Comparison of ENCODE assay signal across 8 mouse cellular contexts in genomic region chr5:134704157-134704556, GRCm38 (mm10). TPM values are rescaled to one million over a fixed set of nuclear protein-coding genes. Genes with fewer than 3 reads are reported as not detected.
DNase-seq lines count a peak whose midpoint lies in the region; ATAC-seq and TF ChIP-seq lines count a peak whose summit lies in the region.
"Had no signal": no experiment of that assay in that cellular context is flagged by ENCODE, and none has a peak within 500 bp of the region (broad histone marks: within the 10 kb centered on the region; RNA-seq: fewer than 3 reads in every experiment).

No protein-coding gene starts in this region.

- intact Hi-C loops in gastrocnemius, adult 2 months (cut with DNase I): loop anchor here (1.0 to 2.0 kb wide), 4 partner anchors 35 to 210 kb away; no protein-coding TSS in a partner anchor
- intact Hi-C loops in left cerebral cortex, postnatal 25 days (cut with DNase I): loop anchor here (2.0 to 10.0 kb wide), 4 partner anchors 29 to 329 kb away; no protein-coding TSS in a partner anchor

- H3K9me3 ChIP-seq in intestine, embryonic 15.5 days: no peaks in the 10 kb centered on the region
- no peaks in the 10 kb centered on the region for H3K9me3 ChIP-seq in midbrain, embryonic 11.5 days (ENCODE audit: control insufficient read depth, low read length)

- no peak overlapping the region for H3K27ac ChIP-seq in gastrocnemius, adult 2 months
- no peak overlapping the region for H3K27ac ChIP-seq in intestine, embryonic 15.5 days
- no peak overlapping the region for H3K27ac ChIP-seq in midbrain, embryonic 11.5 days (ENCODE audit: low read depth, low read length)

- H3K27me3 ChIP-seq in intestine, embryonic 15.5 days (replicated peaks): no peaks in the 10 kb centered on the region
- H3K27me3 ChIP-seq in midbrain, embryonic 11.5 days (ENCODE audit: control insufficient read depth, insufficient read depth, low read length): no peaks in the 10 kb centered on the region

- no peaks in the 10 kb centered on the region for H3K36me3 ChIP-seq in intestine, embryonic 15.5 days
- H3K36me3 ChIP-seq in midbrain, embryonic 11.5 days (ENCODE audit: control insufficient read depth, insufficient read depth, low read length): no peaks in the 10 kb centered on the region

- peak; percentile 95 for TF ChIP-seq CTCF in gastrocnemius, adult 2 months (IDR thresholded peaks at IDR 0.05)

- H3K9ac ChIP-seq in intestine, embryonic 15.5 days: no peak overlapping the region
- H3K9ac ChIP-seq in midbrain, embryonic 11.5 days (ENCODE audit: low read length): no peak overlapping the region

- no peaks in the 10 kb centered on the region; the same call in 1 of the 2 replicates for H3K4me1 ChIP-seq in intestine, embryonic 15.5 days (replicated peaks)
- no peaks in the 10 kb centered on the region for H3K4me1 ChIP-seq in midbrain, embryonic 11.5 days (ENCODE audit: control insufficient read depth, insufficient read depth, low read length)

- H3K4me3 ChIP-seq in gastrocnemius, adult 2 months: no peak overlapping the region
- H3K4me3 ChIP-seq in intestine, embryonic 15.5 days (replicated peaks): no peak overlapping the region
- H3K4me3 ChIP-seq in midbrain, embryonic 11.5 days (ENCODE audit: low read depth, low read length): no peak overlapping the region
- H3K4me3 ChIP-seq: megakaryocyte, embryonic 14.5 days had no signal

- ATAC-seq in intestine, embryonic 15.5 days: peak; percentile 63
- ATAC-seq in midbrain, embryonic 11.5 days (ENCODE audit: low FRiP score): peak; percentile 76; the same call in 1 of the 2 replicates

- peak; percentile 87 for DNase-seq in ZHBTc4 (ENCODE audit: low read depth, low spot score)
- DNase-seq in cerebellum, postnatal 25 days: peak; percentile 72 to 83
- peak; percentile 77 for DNase-seq in gastrocnemius, adult 2 months
- peak; percentile 55 to 78 for DNase-seq in left cerebral cortex, postnatal 25 days (ENCODE audit: low spot score in 2 of 2)
- DNase-seq in midbrain, embryonic 11.5 days (ENCODE audit: low spot score, missing footprints): peak; percentile 97
- DNase-seq in right cerebral cortex, postnatal 4 days: peak; percentile 63

- no peak overlapping the region for H3K4me2 ChIP-seq in intestine, embryonic 15.5 days (replicated peaks)
- H3K4me2 ChIP-seq in midbrain, embryonic 11.5 days: no peak overlapping the region

RNA-seq across cellular contexts. Expression of gene Limk1, which starts 15.8 kb away (rescaled TPM):
- total RNA-seq in gastrocnemius, adult 2 months (2021): 1 to 10 TPM; 1.5 to 2.2 TPM
- polyA plus RNA-seq in intestine, embryonic 15.5 days (2015; fragmentation: Nextera tagmentation; extraction: Ambion mirVana): 3.7 and 4.1 TPM in 2 replicates
- 10 to 100 TPM; 58.7 to 60.1 TPM for total RNA-seq in left cerebral cortex, postnatal 25 days (2021)
- polyA plus RNA-seq in midbrain, embryonic 11.5 days (2014; fragmentation: Nextera tagmentation; extraction: Ambion mirVana): 8.4 and 9.1 TPM in 2 replicates

RNA-seq across cellular contexts. Expression of gene Eln, which starts 43.0 kb away (rescaled TPM):
- total RNA-seq in gastrocnemius, adult 2 months (2021): 10 to 100 TPM; 17.6 to 31.6 TPM
- polyA plus RNA-seq in intestine, embryonic 15.5 days (2015; fragmentation: Nextera tagmentation; extraction: Ambion mirVana): 86.7 and 89.8 TPM in 2 replicates
- total RNA-seq in left cerebral cortex, postnatal 25 days (2021): 10 to 100 TPM; 22.5 to 27.1 TPM
- 1.1 and 2.0 TPM in 2 replicates for polyA plus RNA-seq in midbrain, embryonic 11.5 days (2014; fragmentation: Nextera tagmentation; extraction: Ambion mirVana)

Comparison
In these comparisons a context has a peak if more than half of its experiments do, and no peak if none do; other contexts are left out.
1. RNA of gene Limk1, which starts 15.8 kb away (total RNA-seq): 58.7 to 60.1 TPM in left cerebral cortex, postnatal 25 days; 1.5 to 2.2 TPM in gastrocnemius, adult 2 months; every median in the first group is over 10 times any median in the second.
2. Peak in every context shown above with its lines, with median percentiles within 50 percentile points of each other: DNase-seq.